Mouse (Mus musculus) brain, embryonic 14.5 days (tissue): ENCODE measurements around the gene Oat.

Source experiments
- CTCF ChIP-seq: fragments of 200-500 bp; IDR thresholded peaks from 2 replicates; pipeline ENCODE4 v1.5.1; 2012; ENCODE audit warnings: inconsistent platforms, mild to moderate bottlenecking, moderate library complexity, borderline replicate concordance; ENCODE audit not compliant: insufficient read depth, insufficient read length; ENCODE audit errors: extremely low read depth
- POLR2A ChIP-seq: fragments of 200-500 bp; IDR thresholded peaks from 2 replicates; pipeline ENCODE4 v1.6.1; 2012; ENCODE audit warnings: mild to moderate bottlenecking, inconsistent platforms, borderline replicate concordance; ENCODE audit not compliant: poor library complexity, insufficient read depth, insufficient read length, severe bottlenecking; ENCODE audit errors: extremely low read depth

DNA sequence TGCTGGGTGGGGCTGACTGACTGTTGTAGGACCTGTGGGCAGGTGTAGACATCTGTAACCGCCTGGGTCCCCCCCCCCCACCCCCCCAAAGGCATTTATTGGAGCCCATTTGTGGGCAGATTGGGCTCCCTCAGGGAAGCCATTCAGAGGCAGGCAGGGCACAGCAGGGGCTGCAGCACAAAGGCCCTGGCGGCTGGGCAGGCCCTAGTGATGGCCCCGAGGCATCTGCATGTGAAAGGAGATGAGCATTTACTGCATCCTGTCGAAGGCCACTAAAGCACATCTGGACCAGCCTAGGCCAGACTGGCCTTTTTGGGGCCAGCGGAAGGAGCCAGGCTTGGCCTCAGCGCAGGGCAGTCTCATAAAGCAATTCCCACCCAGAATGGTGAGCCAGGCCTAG, 40.2 kb upstream of the Oat start:
- no peak for TF ChIP-seq CTCF
- no peak for TF ChIP-seq POLR2A
